Mouse (Mus musculus) gastrocnemius, adult 18-20 months (tissue): ENCODE results near the gene Heyl. TPM values are rescaled to one million over a fixed set of nuclear protein-coding genes. Genes with fewer than 3 reads are reported as not detected.

ENCODE experiments used
- DNase-seq: peaks from one replicate; pipeline ENCODE4 v3.0.0; 2021; ENCODE audit warnings: low spot score
- long read RNA-seq, 2 experiments: library from polyadenylated mRNA; stranded (forward); transcript quantifications; one replicate each; pipeline ENCODE4 v2.0.0; 2021
- total RNA-seq, 2 experiments: library from RNA; stranded (reverse); gene quantifications; 2 replicates each; pipeline ENCODE4 v1.2.3; 2021

Gene Heyl
- 1 to 10 TPM; 2.8 to 5.2 TPM for total RNA-seq
- long read RNA-seq, experiment 1, full-length matches to known transcripts = 3 of 3 reads
- long read RNA-seq, experiment 1, partial matches to known transcripts = 0 of 3 reads
- long read RNA-seq, experiment 1, other reads (novel, unspliced or antisense) = 0 of 3 reads
- long read RNA-seq, experiment 2, full-length matches to known transcripts = 2 of 3 reads
- long read RNA-seq, experiment 2, partial matches to known transcripts = 0 of 3 reads
- long read RNA-seq, experiment 2, other reads (novel, unspliced or antisense) = 1 of 3 reads

GRCm38 (mm10) chr4:123233492-123234084 is at the start of gene Heyl:
Gene Heyl, plus strand, starts transcription at chr4:123233556.
- peak; percentile 53 for DNase-seq

DNA sequence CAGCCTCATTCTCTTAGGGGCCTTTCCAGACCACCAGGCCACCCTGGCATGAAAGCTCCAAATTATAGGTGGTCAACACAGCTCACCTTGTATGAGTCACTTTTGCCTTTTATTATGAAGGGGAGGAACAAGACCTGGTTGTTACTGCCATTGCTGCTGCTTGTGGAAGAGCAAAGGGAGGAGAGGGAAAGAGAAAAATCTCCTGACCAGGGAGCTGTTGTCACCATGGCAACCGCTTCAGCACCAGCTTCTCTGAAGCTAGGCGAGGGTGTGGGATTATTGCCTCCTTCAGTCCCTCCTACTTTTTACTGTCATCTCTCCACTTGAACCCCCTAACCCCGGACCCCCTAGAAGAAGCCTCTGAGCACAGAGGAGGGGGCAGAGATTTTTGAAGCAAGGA is 48.5 kb upstream of the Heyl start:
- no peak for DNase-seq

DNA sequence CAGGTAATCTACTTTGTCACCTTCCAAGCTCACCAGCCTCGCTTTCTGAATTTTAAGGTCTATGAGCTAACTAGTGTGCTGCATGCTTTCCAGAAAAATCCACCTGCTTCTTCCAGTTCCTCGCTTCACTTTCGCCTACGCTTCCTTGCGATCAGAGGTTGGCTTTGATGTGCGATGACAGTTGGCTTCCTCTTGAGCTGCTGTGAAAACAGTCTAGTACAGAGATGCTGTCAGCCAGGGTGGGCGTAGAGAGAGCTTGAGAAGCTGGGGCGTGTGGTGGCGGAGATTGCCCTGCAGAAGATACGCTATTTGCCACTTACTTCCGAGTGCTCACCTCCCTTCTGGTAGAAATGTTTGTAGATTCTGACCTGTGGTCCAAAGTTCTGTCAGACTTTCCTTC is 41.0 kb upstream of the Heyl start:
- DNase-seq = no peak

DNA sequence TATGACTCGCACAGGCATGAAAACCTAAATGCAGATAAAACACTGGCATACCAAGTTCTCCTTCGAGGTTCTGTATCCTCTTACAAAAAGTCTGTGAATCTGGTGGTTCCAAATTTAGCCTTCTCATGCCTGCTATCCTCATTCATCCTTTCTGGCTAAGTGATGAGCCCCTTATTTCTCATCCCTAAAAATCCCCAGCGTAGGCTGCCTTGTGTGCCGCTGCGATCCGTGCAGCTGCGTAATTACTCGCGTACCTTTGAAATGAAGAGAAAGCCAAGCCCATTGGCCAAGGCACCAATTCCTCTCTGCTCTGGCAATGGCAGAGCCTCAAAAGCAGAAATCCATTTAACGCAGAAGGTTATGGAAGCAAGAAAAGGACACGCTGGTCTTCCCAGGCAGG is 39.6 kb upstream of the Heyl start:
- no peak for DNase-seq

DNA sequence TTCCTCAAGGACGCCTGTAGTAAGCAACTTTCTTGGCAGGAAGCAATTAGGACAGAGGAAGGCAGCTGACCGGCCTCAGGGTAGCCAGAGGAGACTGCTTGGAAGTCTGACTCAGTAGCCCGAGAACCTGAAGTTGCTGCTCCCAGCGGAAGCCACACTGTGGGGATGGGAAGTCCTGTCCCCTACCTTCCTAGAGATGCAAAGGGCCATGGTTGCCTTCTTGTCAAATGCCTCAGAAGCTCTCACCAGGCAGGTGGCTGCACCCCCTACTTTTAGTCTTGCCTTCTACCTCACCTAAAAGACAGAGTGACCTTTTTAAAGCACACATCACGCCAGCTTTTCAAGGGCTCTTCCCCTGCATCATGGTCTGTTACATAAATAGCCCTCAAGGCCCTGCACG is 36.7 kb upstream of the Heyl start:
- no peak for DNase-seq

DNA sequence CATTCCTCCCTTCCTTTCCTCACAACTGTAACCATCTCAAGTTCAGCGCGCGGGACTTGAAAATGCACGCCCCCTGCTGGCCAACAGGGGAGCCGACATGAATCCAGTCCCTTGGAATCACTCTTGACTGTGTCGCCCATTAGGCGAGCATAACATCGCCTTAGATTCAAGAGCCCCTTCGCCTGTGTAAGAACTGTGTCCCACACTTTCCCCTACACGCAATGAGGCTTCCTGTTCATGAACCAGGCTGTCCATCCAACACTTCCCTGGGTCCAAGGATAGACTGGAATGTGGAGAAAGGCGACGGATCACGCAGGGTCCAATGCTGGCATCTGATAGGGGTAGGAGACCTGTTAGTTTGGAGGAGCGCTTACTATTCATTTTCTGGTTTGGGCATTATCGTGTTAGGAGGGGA is 32.6 kb upstream of the Heyl start:
- peak; percentile 76 for DNase-seq

- peak; percentile 84 for DNase-seq
Observed at GRCm38 (mm10) chr4:123201186-123202093, 31.9 kb upstream of the Heyl start, which contains the start of gene Nt5c1a. Gene Nt5c1a, plus strand, starts transcription at chr4:123201504.

DNA sequence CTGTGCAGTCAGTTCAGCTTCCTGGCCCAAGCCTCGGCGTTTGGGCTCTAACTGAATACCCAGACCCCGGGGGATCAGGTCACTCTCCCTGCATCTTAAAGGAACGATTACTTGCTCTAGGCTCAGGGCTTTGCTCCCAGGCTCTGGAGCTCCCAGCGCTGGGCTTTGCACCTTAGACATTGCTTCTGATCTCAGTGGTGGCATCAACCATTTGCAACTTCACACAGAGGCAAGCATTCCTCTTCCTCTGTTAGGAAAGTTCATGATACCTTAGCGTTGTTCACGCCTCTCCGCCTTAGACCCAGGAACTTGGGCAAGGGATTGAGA is 31.3 kb upstream of the Heyl start:
- DNase-seq = no peak

GRCm38 (mm10) chr4:123207337-123207736 is 26.0 kb upstream of the Heyl start:
- no peak for DNase-seq

- no peak for DNase-seq
Observed at GRCm38 (mm10) chr4:123210996-123211395, 22.4 kb upstream of the Heyl start.

DNA sequence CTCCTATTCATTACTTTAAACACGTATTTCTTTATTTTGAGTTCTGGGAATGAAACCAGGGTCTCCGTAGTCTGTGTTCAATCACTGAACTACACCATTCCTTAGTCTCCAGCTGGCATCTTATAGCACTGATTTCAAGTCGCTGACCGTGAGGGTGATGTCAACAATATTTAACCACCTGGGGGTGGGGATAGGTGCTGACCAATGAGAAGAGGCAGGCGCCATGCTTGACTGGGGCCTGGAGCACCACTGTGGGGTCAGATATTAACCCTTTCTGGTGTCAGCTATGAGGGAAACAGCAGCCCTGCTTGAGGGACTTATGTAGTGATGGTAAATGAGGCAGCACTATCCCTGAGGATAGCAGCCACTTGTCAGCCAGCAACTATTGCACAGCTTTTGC is 21.9 kb upstream of the Heyl start:
- DNase-seq = no peak

- DNase-seq = no peak
Observed at GRCm38 (mm10) chr4:123212330-123212729, 21.0 kb upstream of the Heyl start.

DNA sequence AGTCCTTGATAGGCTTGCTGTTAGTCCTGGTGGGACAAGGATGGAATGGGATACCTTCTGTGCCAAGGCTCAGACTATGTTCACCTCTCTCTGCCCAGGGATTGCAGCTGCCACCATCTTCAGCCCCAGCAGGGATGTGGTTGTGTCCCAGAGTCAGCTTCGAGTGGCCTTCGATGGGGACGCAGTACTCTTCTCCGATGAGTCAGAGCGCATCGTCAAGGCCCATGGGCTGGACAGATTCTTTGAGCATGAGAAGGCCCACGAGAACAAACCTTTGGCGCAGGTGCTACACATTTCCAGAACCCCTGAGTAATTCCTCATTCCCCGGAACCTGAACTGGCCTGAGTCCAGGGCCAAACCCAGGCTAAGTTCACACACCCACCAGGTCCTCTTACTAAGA is 19.4 kb upstream of the Heyl start:
- DNase-seq = no peak

DNA sequence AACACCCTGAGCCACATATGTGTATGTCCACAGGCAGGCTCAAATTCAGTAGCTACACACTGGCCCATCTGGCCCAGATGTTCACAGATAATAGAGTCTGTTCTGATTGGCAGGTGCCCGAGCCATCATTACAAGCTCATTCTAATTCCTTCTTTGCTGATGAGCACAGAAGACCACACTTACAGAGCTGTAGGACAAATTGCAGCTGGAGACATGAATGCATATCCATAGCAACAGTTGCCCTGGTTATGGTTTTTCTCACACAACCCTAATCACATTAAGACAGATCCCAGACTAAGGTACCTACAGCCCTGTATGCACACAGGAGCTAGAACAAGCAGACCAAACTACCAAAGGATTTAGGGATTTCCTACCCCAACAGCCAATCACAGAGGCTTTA is 18.0 kb upstream of the Heyl start:
- DNase-seq = no peak

GRCm38 (mm10) chr4:123216782-123217181 is 16.6 kb upstream of the Heyl start:
- DNase-seq = peak; percentile 41

DNA sequence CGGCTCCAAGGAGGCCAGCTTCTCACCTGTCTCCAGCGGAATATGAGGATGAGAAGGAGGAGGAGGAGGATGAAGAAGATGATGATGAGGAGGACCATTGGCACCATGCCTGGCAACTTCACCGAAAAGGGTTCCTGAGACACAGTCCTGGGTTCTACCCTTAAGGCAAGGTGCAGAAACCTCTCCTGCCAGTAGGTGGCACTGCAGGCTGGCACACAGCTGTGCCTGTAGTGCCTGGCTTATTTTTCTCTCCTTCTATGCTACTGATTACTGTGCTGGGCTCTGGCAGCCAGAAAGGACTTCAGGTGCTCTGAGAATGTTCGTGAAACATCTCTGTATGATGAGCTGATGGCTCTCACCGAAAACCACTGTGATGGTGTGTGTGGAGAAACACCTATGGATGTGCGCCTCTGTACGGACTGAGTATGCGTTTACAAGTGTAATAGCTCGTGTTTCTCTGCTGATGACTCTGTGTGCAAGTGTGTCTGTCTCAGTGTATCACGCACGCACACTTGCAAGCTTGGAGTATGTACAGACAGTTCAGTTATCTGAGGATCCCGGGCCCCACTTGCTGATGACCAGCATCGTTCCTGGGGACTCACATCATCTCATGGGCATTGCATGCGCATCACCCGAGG is 13.5 kb upstream of the Heyl start:
- peak; percentile 69 for DNase-seq

DNA sequence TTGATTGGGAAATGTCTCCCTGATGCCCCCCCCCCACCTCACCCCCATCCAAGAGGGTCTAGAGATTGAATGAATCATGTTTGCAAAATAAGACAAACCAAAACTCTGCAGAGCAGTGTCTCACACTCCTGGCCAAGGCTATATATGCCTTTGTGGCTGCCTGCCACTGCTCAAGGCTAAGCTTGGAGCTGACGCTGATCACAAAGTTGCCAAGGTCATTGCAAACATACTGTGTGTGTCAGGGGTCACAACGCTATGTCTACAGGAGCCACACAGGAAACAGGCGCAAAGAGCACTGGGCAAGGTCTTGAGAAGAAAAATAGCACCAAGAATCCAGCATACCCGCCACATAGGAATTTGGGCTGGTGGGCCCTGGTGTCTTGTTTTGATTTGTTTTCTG is 12.7 kb upstream of the Heyl start:
- no peak for DNase-seq

- no peak for DNase-seq
Observed at GRCm38 (mm10) chr4:123223309-123223708, 10.0 kb upstream of the Heyl start.

DNA sequence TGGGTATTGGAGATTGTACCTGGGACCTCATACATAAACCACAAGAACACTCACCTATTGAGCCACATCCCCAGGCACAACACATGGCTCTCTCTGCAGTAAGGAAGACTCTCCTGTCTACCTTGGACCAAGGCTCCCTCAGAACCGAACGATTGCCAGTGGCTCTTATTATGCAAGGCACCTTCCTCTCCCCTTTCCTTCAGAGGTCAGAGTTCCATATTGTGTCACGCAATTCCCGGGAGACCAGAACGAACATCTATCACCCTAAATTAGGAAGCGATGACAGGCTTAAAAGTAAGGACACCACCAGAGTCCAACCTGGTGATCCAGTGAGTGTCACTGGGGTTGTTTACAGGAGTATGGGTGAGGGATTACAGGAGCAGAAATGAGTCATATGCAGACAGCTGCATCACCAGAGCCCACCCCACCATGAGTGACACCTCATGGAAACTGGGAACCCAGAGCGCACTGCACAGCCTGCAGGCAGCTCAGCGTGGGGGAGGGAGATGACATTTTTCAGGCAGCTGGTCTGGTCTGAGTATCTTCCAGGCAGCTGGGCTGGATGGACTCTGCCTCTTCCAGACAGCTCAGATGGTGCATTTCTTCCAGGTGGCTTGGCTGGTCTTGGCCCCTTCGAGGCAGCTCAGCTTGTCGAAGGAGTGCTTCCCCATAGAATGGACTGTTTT is 7.5 kb upstream of the Heyl start:
- peak; percentile 70 for DNase-seq

GRCm38 (mm10) chr4:123227707-123228106 is 5.6 kb upstream of the Heyl start:
- DNase-seq = peak; percentile 62

DNA sequence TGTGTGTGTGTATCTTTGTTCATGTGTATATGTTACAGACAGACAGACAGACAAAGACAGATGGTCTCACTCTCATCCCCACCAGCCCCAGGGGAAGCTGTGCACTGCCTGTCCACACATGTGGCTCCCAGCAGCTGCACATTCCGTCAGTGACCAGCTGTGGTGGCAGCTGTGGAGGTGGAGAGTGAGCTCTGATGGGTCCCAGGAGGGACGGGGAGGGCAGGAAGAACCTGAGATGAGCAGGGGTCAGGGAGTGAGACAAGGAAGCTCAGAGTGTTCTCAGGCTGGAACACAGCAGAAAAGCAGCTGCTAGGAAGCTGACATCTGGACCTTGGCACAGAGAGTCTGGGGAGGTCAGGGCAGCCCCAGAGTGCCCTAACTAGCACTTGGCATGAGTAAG is 5.1 kb upstream of the Heyl start:
- peak; percentile 75 for DNase-seq
